Mouse (Mus musculus) cerebellum, adult 2 months (tissue): ENCODE measurements at regions not wholly inside any gene's neighbourhood (a gene's known extent, or its start where the extent isn't known, plus 50 kb on each side); places are given as distances from the start of the nearest gene placed in this dataset.
"Not testable (repeated sequence)": the region's sequence is repeated elsewhere in the genome, so short reads cannot be mapped to it uniquely, and the experiment has no call there.

Source experiments
- DNase-seq, 2 experiments: peaks; one replicate each; pipeline ENCODE4 v3.0.0; 2021
- H3K27ac ChIP-seq: fragments of 200-500 bp; 2 replicates; pipeline ENCODE4 v1.5.1; 2012; ENCODE audit warnings: low read length, control low read depth, inconsistent platforms; ENCODE audit not compliant: insufficient read depth
- H3K27me3 ChIP-seq: fragments of 200-500 bp; 2 replicates; pipeline ENCODE4 v1.6.1; 2012; ENCODE audit warnings: inconsistent platforms, mild to moderate bottlenecking, low read length, moderate library complexity; ENCODE audit not compliant: control insufficient read depth, insufficient read depth
- H3K4me1 ChIP-seq: fragments of 200-500 bp; 2 replicates; pipeline ENCODE4 v1.6.1; 2011; ENCODE audit warnings: low read length; ENCODE audit not compliant: control insufficient read depth, insufficient read depth
- H3K4me3 ChIP-seq: fragments of 200-500 bp; replicated peaks from 2 replicates; pipeline ENCODE3; 2011; ENCODE audit warnings: mild to moderate bottlenecking, low read depth, low read length, control low read depth; ENCODE audit not compliant: insufficient read depth
- CTCF ChIP-seq: fragments of 200-500 bp; IDR thresholded peaks from 2 replicates; pipeline ENCODE4 v1.5.1; 2011; ENCODE audit warnings: low read depth, mild to moderate bottlenecking, control low read depth, low read length, moderate library complexity, borderline replicate concordance; ENCODE audit not compliant: insufficient read depth
- POLR2A ChIP-seq: fragments of 200-500 bp; IDR thresholded peaks from 2 replicates; pipeline ENCODE4 v1.6.1; 2011; ENCODE audit warnings: low read length, control low read depth, borderline replicate concordance; ENCODE audit not compliant: insufficient read depth
- WGBS: fragments of 180-500 bp; shearing (Covaris S2); methylation state at CpG from one replicate; pipeline ENCODE4 v1.1.7; 2018; 5-methylcytosine and 5-hydroxymethylcytosine counted together

DNA sequence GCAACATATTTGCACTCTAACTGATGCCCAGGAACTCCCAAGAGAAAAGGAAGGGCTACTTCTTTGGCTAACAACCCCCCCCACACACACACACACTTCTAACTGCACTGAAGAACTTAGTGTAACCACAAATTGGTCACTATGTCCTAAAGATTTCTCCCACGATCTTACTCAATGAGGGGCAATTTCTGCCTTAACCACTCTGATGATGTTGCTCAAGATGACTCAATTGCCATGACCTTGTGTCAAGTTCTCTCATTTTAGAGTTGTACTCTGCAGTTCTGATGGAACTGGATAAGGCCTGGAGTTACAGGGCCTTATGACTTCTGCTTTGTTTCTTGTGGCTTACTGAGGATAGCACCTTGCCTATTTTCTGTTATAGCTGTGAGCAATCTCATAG is 81.7 kb downstream of the Sem1 start:
- no peaks in the 10 kb centered on the region for H3K4me1 ChIP-seq
- whole genome bisulfite sequencing = 90% methylated on average over 1 of the region's 1 CpGs
- no peak for TF ChIP-seq POLR2A
- TF ChIP-seq CTCF = no peak
- no peaks in the 10 kb centered on the region for H3K27me3 ChIP-seq
- no peak overlapping the region for H3K4me3 ChIP-seq
- no peak for DNase-seq
- H3K27ac ChIP-seq = no peak overlapping the region

DNA sequence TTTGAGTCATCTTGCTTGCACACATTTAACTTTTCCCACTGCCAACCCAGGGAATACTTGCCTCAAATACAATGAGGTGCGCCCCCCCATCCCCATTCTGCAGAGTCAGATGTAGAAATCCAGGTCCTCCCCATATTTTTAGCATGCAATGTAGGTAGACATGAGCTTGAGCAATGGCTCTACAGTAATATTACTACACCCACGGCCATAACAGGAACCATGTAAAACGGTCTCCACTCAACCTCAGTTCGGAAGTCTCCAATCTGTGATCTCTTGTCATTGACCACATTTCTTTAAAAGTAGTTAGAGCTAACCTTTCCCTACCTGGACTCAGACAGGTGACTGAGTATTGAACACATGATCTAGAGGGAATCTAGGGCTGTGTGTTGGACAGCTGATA is 82.1 kb downstream of the Sem1 start:
- DNase-seq = no peak
- H3K4me1 ChIP-seq = no peaks in the 10 kb centered on the region
- H3K27ac ChIP-seq = no peak overlapping the region
- TF ChIP-seq CTCF (no peak), POLR2A (no peak)
- 87% methylated on average over 4 of the region's 4 CpGs for WGBS
- H3K27me3 ChIP-seq = no peaks in the 10 kb centered on the region
- no peak overlapping the region for H3K4me3 ChIP-seq

DNA sequence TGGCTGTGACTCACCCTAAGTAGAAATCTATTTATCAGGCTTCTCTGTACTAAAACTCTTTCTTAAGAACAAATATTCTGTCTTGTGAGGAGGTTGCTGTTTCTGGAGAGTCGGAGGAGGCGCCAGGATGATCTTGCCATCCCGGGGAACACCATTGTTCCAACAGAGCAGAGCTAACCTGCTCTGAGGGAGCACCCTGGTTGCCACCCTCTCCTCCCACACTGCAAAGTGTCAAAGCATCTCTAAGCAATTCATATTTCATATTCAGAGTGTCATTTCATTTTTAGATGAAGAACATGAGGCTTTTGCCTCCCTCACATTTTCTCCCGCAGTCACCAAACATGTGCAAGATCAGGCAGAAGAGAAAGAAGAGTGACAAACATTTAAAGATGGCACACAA is 90.3 kb downstream of the Sem1 start:
- H3K27me3 ChIP-seq = no peaks in the 10 kb centered on the region
- DNase-seq = no peak
- TF ChIP-seq CTCF (no peak), POLR2A (no peak)
- no peaks in the 10 kb centered on the region for H3K4me1 ChIP-seq
- no peak overlapping the region for H3K27ac ChIP-seq
- H3K4me3 ChIP-seq = no peak overlapping the region
- WGBS = 83% methylated on average over 4 of the region's 4 CpGs

DNA sequence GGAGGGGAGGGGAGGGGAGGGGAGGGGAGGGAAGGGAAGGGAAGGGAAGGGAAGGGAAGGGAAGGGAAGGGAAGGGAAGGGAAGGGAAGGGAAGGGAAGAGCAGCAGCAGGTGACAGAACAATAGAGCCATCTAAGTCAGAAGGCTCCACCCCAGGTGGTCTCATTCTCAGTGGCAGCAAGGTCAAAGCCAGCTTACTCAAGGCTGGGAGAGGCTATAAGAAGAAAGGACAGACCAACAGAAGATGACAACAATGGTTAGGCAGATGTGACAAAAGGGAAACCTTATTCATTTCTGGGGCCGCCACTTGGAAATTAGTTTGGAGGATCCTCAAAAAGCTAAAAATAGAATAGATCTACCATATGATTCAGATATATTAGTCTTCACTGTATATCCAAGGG is 96.9 kb downstream of the Sem1 start:
- H3K4me1 ChIP-seq, H3K27ac ChIP-seq, DNase-seq, H3K4me3 ChIP-seq, H3K27me3 ChIP-seq: not testable (repeated sequence)
- WGBS = 97% methylated on average over 1 of the region's 1 CpGs

DNA sequence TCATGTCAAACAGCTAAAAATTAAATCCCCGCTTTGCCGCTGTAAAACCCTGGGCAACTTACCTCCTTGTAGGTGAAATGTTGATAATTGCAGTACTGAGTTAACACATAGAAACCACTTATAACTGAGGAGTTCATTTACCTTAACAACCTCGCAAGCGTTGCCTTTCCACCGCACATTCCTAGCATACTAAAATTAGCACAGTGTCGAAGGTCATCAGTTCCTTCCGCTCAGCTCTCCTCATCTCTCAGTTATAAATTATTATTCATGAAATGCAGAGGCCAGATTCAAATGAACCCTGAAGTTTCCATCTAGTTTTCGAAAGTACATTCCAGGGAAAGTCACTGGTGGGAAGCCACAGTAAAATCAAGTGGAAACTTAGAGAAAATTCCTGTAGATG is 108.1 kb downstream of the Sem1 start:
- TF ChIP-seq CTCF (no peak), POLR2A (no peak)
- WGBS = 54% methylated on average over 8 of the region's 8 CpGs
- DNase-seq = no peak

DNA sequence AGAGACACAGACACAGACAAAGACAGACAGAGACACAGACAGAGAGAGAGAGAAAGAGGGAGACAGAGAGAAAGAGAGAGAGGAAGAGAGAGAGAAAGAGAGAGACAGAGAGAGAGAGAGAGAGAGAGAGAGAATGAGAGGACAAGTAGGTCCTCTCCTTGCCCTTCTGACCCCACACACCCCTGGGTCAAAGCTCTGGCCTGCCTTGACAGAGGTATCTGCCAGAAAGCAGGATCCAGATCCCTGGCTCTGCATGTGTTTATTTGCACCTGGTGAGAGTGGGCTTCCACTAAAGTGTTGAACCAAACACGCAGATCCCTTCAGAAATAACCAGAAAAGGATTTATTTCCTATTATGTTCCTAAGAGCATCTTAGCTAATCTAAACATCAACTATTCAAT is 110.9 kb downstream of the Sem1 start:
- Histone ChIP-seq H3K4me3 (no peak overlapping the region), H3K4me1 (no peaks in the 10 kb centered on the region), H3K27me3 (no peaks in the 10 kb centered on the region; the same call in 1 of the 2 replicates), H3K27ac (no peak overlapping the region)
- DNase-seq = no peak
- 65% methylated on average over 1 of the region's 1 CpGs for WGBS
- TF ChIP-seq CTCF (no peak), POLR2A (no peak)

More for the DNA sequence above, 108.1 kb downstream of the Sem1 start:
- Histone ChIP-seq H3K4me3 (no peak overlapping the region), H3K27ac (no peak overlapping the region), H3K4me1 (no peaks in the 10 kb centered on the region), H3K27me3 (no peaks in the 10 kb centered on the region; the same call in 1 of the 2 replicates)

DNA sequence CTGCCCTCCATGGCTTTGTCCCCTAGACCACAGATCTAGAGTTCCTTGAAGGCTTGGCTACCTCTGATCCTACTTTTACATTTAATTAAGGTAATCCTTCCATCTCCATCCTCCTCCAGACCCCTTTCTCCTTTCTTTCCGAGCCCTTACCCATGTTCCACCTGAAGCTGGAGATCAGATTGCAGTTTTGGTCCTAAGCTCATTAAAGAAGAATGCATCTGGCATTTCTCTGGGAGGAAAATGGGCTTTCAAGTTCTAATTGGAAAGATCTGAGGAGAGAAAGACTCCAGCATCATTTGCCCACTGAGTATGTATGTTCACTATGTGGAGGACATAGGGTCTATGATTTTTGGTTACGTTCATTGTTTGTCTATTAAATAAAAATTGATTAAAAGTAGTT is 112.2 kb downstream of the Sem1 start:
- Histone ChIP-seq H3K4me1 (no peaks in the 10 kb centered on the region), H3K4me3 (no peak overlapping the region), H3K27me3 (no peaks in the 10 kb centered on the region; the same call in 1 of the 2 replicates), H3K27ac (no peak overlapping the region)
- WGBS = 81% methylated on average over 2 of the region's 2 CpGs
- no peak for DNase-seq
- TF ChIP-seq CTCF = no peak
- no peak for TF ChIP-seq POLR2A

DNA sequence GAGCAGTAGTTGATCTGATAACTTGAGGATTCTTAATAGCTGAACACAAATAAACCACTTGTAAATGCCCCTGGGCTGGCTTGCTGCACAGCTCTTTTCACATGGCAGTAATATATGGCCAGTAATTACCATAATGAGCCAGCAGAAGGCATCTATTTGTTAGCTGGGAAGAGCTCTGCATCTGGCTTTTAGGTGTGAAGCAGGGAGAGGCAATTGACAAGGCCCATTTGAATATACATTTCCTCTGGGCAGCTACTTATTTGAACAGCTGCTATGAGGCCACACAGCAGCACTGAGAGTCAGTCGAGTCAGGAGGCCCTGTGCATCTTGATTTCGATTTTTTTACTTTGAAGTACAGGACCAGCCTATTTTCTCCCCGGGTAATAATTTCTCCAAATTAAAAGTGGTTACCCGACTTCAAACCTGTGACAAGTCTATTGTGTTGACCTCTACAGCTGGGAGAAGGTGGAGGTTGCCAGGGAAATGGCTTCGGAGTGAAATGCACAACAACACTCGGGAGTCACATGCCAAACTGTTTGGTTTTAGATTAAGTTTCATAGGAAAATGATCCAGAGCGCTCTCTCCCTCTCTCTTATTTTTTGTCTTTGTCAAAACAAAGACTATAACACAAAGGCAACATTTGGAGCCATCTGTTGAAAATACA is 114.5 kb downstream of the Sem1 start:
- Histone ChIP-seq H3K4me3 (no peak overlapping the region), H3K27ac (no peak overlapping the region), H3K27me3 (no peaks in the 10 kb centered on the region; the same call in 1 of the 2 replicates), H3K4me1 (no peaks in the 10 kb centered on the region)
- no peak for DNase-seq
- TF ChIP-seq CTCF (no peak), POLR2A (no peak)
- 36% methylated on average over 7 of the region's 7 CpGs for WGBS
